Mouse (Mus musculus) heart, embryonic 14.5 days (tissue): ENCODE results near the gene Il10rb. TPM values are rescaled to one million over a fixed set of nuclear protein-coding genes. Genes with fewer than 3 reads are reported as not detected.

Experiments used
- ATAC-seq: fragments of 200-750 bp; cut with Nextera tagmentation; 2 replicates; pipeline ENCODE4 v1.8.0; 2017; ENCODE audit warnings: low read depth, moderate TSS enrichment; ENCODE audit not compliant: insufficient number of reproducible peaks, insufficient read depth, low FRiP score
- H3K27ac ChIP-seq, 2 experiments: fragments of 200-500 bp in 1 of 2; fragments of 300-500 bp in 1 of 2; sonication (generic) in 1 of 2; replicated peaks in 1 of 2; 2 replicates each; pipeline ENCODE4 v1.5.1; 2012 to 2014; ENCODE audit warnings: low read depth in 2 of 2, low read length in 2 of 2, control low read depth in 1 of 2, mild to moderate bottlenecking in 1 of 2, mixed read lengths in 1 of 2; ENCODE audit not compliant: control insufficient read depth in 1 of 2, insufficient read depth in 1 of 2
- H3K27me3 ChIP-seq: fragments of 300-500 bp; sonication (generic); 2 replicates; pipeline ENCODE4 v1.6.1; 2014; ENCODE audit warnings: mild to moderate bottlenecking, low read length, control low read depth; ENCODE audit not compliant: control insufficient read depth, insufficient read depth
- H3K36me3 ChIP-seq: fragments of 300-500 bp; sonication (generic); 2 replicates; pipeline ENCODE4 v1.6.1; 2014; ENCODE audit warnings: mild to moderate bottlenecking, control low read depth, low read length, mixed read lengths; ENCODE audit not compliant: control insufficient read depth, insufficient read depth
- H3K4me1 ChIP-seq, 2 experiments: fragments of 200-500 bp in 1 of 2; fragments of 300-500 bp in 1 of 2; sonication (generic) in 1 of 2; 2 replicates each; pipeline ENCODE4 v1.6.1; 2012 to 2014; ENCODE audit warnings: low read length in 2 of 2, control low read depth in 1 of 2, mixed read lengths in 1 of 2; ENCODE audit not compliant: control insufficient read depth in 2 of 2, insufficient read depth in 2 of 2
- H3K4me2 ChIP-seq: fragments of 300-500 bp; sonication (generic); 2 replicates; pipeline ENCODE4 v1.6.1; 2014; ENCODE audit warnings: mild to moderate bottlenecking, low read length
- H3K4me3 ChIP-seq, 2 experiments: fragments of 200-500 bp in 1 of 2; fragments of 300-500 bp in 1 of 2; sonication (generic) in 1 of 2; 2 replicates each; pipeline ENCODE4 v1.5.1; 2012 to 2014; ENCODE audit warnings: low read length in 2 of 2, mild to moderate bottlenecking in 2 of 2, control low read depth in 1 of 2, low read depth in 1 of 2, moderate library complexity in 1 of 2; ENCODE audit not compliant: control insufficient read depth in 1 of 2, insufficient read depth in 1 of 2
- H3K9ac ChIP-seq: fragments of 300-500 bp; sonication (generic); 2 replicates; pipeline ENCODE4 v1.6.1; 2014; ENCODE audit warnings: mild to moderate bottlenecking, low read length
- H3K9me3 ChIP-seq: fragments of 300-500 bp; sonication (generic); 2 replicates; pipeline ENCODE4 v1.6.1; 2016; ENCODE audit warnings: low read length, control low read depth; ENCODE audit not compliant: control insufficient read depth
- WGBS: fragments of 180-500 bp; shearing (Covaris S2); extraction: QIAGEN DNeasy Blood & Tissue Kit; methylation state at CpG from one replicate; pipeline ENCODE4 v1.1.7; 2014; 5-methylcytosine and 5-hydroxymethylcytosine counted together
- polyA plus RNA-seq: library from polyadenylated mRNA; unstranded; fragments of >200 nt; fragmentation: Nextera tagmentation; extraction: Ambion mirVana; gene quantifications from 2 replicates; pipeline ENCODE4 v1.2.1, GENCODE M21; 2014

Il10rb gene
- polyA plus RNA-seq, 1 experiment from 2014 or later: 59.2 TPM

DNA sequence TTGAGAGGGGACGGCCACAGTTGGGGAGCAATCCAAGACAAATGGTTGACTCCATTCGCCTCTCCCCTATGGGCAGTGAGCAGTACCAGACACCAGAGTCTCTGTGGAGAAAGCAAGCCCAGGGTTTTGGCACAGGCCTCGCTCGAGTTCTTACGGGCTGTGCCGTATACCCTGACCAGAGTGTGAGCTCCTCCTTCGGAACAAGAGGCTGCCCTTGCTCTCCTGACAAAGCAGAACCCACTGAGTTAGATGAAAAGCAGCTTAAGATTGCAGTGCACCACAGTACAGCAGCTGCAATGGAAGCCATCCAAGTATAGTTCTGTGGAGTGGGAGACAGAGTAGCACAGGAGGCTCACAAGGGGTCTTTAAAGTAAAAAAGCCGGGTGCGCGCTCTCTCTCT is 29.3 kb upstream of the Il10rb start:
- 92% methylated on average over 10 of the region's 10 CpGs for WGBS
- peaks cover 14 to 27% of the 10 kb centered on the region in 2 experiments for H3K4me1 ChIP-seq
- H3K9ac ChIP-seq: no peak overlapping the region

DNA sequence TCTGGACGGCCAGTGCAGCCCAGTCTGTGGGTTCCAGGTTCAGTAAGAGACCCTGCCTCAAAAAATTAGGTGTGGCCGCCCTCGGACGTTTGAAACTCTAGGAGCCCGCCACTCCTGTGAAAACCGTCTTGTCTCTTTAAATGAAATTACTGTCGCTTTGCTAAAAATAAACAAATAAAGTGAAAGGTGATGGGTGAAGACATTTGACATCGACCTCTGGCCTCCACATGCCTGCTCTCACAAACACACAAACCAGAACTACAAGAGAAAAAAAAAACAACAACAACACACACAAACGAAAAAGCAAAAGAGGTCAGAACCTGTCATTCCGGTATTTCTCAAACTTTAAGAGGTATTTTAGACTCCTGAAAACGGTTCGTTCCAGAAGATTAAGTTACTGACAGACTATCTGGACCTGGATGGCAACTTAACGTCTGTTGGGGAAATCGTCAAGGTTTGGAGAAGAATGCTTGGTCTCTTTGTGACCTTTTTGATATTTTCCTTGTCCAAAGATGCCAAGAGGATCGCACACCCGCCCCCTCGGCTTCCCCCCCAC is 27.5 kb upstream of the Il10rb start:
- 43% methylated on average over 17 of the region's 17 CpGs for WGBS
- Histone ChIP-seq H3K4me3 (peak overlapping the region in 1 of 2 experiments; percentile 22; a peak in 1 of 4 replicates), H3K9ac (peak overlapping the region; percentile 49; the same call in 1 of the 2 replicates), H3K9me3 (no peaks in the 10 kb centered on the region), H3K27ac (peak overlapping the region in 1 of 2 experiments; percentile 76; a peak in 2 of 4 replicates), H3K36me3 (peaks cover 11% of the 10 kb centered on the region), H3K4me2 (peak overlapping the region; percentile 56), H3K4me1 (peaks cover 14 to 26% of the 10 kb centered on the region in 2 experiments), H3K27me3 (no peaks in the 10 kb centered on the region)
- no peak for ATAC-seq

More for the DNA sequence above, 29.3 kb upstream of the Il10rb start:
- no peak for ATAC-seq
- H3K27me3 ChIP-seq: no peaks in the 10 kb centered on the region
- no peak overlapping the region for H3K27ac ChIP-seq
- no peak overlapping the region for H3K4me2 ChIP-seq
- H3K9me3 ChIP-seq: no peaks in the 10 kb centered on the region
- peaks cover 6% of the 10 kb centered on the region; the same call in 1 of the 2 replicates for H3K36me3 ChIP-seq
- no peak overlapping the region for H3K4me3 ChIP-seq

DNA sequence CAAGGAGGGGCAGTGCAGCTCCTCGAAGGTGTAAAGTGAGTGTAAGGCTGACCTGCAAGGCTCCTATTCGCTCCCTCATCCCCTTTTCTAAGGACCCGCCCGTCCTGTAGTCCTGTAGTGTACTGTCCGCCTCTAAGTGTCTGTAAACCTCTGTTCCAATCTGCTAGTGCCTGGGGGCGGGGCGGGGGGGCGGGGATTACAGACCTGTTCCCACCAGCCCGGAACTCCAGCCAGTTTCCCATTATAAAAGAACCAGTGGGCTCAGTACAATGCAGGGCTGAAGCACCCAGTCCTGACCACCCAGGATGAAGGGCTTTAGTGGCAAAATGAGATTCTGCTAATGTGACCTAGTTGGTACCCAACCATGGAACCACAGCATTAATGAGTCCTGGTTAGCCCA is 27.0 kb upstream of the Il10rb start:
- H3K27ac ChIP-seq: peak overlapping the region; percentile 62 to 76
- WGBS: 19% methylated on average over 9 of the region's 9 CpGs
- peak overlapping the region; percentile 56 for H3K4me2 ChIP-seq
- peaks cover 15% of the 10 kb centered on the region for H3K36me3 ChIP-seq
- H3K27me3 ChIP-seq: no peaks in the 10 kb centered on the region
- ATAC-seq: no peak
- peak overlapping the region; percentile 49; the same call in 1 of the 2 replicates for H3K9ac ChIP-seq
- H3K9me3 ChIP-seq: no peaks in the 10 kb centered on the region
- peaks cover 14 to 22% of the 10 kb centered on the region in 2 experiments for H3K4me1 ChIP-seq
- H3K4me3 ChIP-seq: peak overlapping the region in 1 of 2 experiments; percentile 22; a peak in 1 of 4 replicates

DNA sequence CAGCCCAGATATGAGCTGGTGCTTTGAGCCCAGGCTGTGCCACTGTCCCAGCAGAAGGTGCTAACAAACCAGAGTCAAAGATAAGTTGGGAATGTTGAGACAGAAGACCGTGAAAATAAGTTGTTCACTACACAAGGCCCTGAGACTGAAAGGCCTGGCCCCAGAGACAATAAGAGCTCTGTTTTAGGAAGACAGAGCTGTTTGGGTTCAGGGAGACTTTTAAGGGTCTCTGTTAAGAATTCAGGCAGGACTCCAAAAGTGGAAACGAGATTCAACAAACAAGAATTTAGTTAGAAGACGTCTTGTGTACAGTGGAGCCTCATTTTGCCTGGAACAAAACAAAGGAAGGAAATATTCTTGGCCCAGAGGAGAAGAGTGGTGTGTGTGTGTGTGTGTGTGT is 26.6 kb upstream of the Il10rb start:
- H3K27me3 ChIP-seq: no peaks in the 10 kb centered on the region
- peak overlapping the region; percentile 62 to 76 for H3K27ac ChIP-seq
- H3K36me3 ChIP-seq: peaks cover 20% of the 10 kb centered on the region
- H3K9me3 ChIP-seq: no peaks in the 10 kb centered on the region
- H3K4me3 ChIP-seq: no peak overlapping the region
- no peak for ATAC-seq
- no peak overlapping the region for H3K9ac ChIP-seq
- H3K4me2 ChIP-seq: peak overlapping the region; percentile 56
- H3K4me1 ChIP-seq: peaks cover 14 to 17% of the 10 kb centered on the region in 2 experiments
- 35% methylated on average over 3 of the region's 3 CpGs for WGBS

DNA sequence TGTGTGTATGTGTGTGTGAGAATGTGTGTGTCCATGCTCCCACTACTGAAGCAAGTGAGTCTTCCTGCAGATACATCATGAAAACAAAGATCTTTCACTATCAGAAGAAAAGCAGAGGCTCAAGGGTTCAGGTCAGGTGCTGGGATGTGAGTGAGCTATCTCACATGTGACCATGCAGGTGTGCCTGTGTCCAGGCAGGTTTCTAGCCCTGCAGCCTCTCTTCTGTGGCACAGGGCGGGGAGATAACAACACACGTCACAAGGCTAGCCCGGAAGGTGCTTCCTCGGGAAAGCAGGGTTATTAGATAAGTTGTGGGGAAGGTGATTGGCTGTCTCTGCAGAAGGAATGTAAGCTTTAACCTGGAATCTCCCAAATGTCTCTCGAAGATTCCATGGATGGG is 25.8 kb upstream of the Il10rb start:
- Histone ChIP-seq H3K4me1 (peaks cover 14 to 16% of the 10 kb centered on the region in 2 experiments), H3K27ac (no peak overlapping the region), H3K4me2 (no peak overlapping the region), H3K4me3 (no peak overlapping the region), H3K9me3 (no peaks in the 10 kb centered on the region), H3K9ac (no peak overlapping the region), H3K36me3 (peaks cover 27% of the 10 kb centered on the region), H3K27me3 (no peaks in the 10 kb centered on the region)
- 43% methylated on average over 5 of the region's 5 CpGs for WGBS
- no peak for ATAC-seq

DNA sequence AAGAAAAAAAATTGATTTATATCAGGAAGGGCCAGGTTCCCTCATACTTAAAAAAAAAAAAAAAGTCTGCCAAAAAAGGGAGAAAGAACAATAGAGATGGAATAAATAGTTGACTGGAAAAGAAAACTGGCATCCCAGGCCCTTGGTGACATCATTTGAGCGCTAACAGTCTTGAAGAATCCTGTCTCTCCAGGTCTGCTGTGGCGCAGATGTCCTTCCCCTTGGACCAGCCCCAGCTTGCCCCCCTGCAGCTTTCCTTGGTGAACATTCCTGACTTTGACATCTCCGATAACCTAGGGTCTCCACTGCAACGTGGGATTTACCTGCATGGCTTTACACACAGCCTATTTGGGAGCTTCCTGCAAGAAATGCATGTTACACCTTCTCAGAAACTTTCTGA is 24.4 kb upstream of the Il10rb start:
- H3K27ac ChIP-seq: no peak overlapping the region
- H3K4me2 ChIP-seq: no peak overlapping the region
- WGBS: 78% methylated on average over 4 of the region's 4 CpGs
- peaks cover 26% of the 10 kb centered on the region for H3K36me3 ChIP-seq
- no peaks in the 10 kb centered on the region for H3K27me3 ChIP-seq
- no peak for ATAC-seq
- no peak overlapping the region for H3K9ac ChIP-seq
- H3K9me3 ChIP-seq: no peaks in the 10 kb centered on the region
- peaks cover 14 to 16% of the 10 kb centered on the region in 2 experiments for H3K4me1 ChIP-seq
- H3K4me3 ChIP-seq: no peak overlapping the region

DNA sequence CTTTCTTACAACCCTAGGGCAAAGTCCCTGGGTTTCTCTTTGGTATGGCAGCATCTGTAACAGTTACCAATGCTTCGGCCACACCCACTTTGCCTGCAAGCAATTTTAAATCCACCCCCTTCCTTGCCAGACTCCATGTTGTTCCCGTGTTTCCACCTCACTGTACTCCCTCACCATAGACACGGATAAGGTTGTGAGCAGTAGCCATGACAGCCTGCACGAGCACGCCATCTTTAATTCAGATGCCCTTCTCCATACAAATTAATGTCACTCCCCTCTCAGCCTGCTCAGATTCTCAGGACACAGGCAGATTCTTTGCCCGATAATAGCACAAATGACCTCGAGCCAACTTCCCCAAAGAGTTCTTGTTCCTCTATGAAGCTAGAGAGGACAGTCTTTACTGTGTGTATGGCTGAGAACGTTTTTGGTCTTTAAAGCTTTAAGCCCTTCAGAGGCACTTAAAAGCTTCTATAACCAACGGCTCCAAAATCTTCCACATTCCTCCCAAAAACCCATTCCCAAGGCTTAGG is 23.6 kb upstream of the Il10rb start:
- H3K27me3 ChIP-seq: no peaks in the 10 kb centered on the region
- H3K4me2 ChIP-seq: no peak overlapping the region
- H3K9me3 ChIP-seq: no peaks in the 10 kb centered on the region
- H3K27ac ChIP-seq: no peak overlapping the region
- H3K4me3 ChIP-seq: no peak overlapping the region
- H3K36me3 ChIP-seq: peaks cover 32% of the 10 kb centered on the region
- no peak overlapping the region for H3K9ac ChIP-seq
- no peak for ATAC-seq
- WGBS: 91% methylated on average over 9 of the region's 9 CpGs
- peaks cover 14 to 16% of the 10 kb centered on the region in 2 experiments for H3K4me1 ChIP-seq
